Mouse (Mus musculus) spleen, adult 2 months (tissue): ENCODE measurements at regions not wholly inside any gene's neighbourhood (a gene's known extent, or its start where the extent isn't known, plus 50 kb on each side); places are given as distances from the start of the nearest gene placed in this dataset.

Source experiments
- DNase-seq, 2 experiments: peaks; one replicate each; pipeline versions ENCODE4 v3.0.0 to v3.0.0-alpha.2; 2012 to 2021; ENCODE audit warnings: low spot score in 2 of 2, low read depth in 1 of 2
- H3K27ac ChIP-seq: fragments of 200-500 bp; 2 replicates; pipeline ENCODE4 v1.5.1; 2012; ENCODE audit warnings: low read length, inconsistent platforms; ENCODE audit not compliant: insufficient read depth
- H3K27me3 ChIP-seq: fragments of 200-500 bp; 2 replicates; pipeline ENCODE4 v1.6.1; 2012; ENCODE audit warnings: mild to moderate bottlenecking, moderate library complexity, low read length, inconsistent platforms; ENCODE audit not compliant: control insufficient read depth, insufficient read depth
- H3K36me3 ChIP-seq: fragments of 200-500 bp; 2 replicates; pipeline ENCODE4 v1.6.1; 2012; ENCODE audit warnings: mild to moderate bottlenecking, low read length, inconsistent platforms; ENCODE audit not compliant: control insufficient read depth, insufficient read depth
- H3K4me1 ChIP-seq: fragments of 200-500 bp; 2 replicates; pipeline ENCODE4 v1.6.1; 2011; ENCODE audit warnings: inconsistent platforms; ENCODE audit not compliant: control insufficient read depth, insufficient read depth, insufficient read length
- H3K4me3 ChIP-seq: fragments of 200-500 bp; 2 replicates; pipeline ENCODE4 v1.5.1; 2011; ENCODE audit warnings: mild to moderate bottlenecking, inconsistent platforms; ENCODE audit not compliant: insufficient read depth, insufficient read length; ENCODE audit errors: extremely low read depth
- CTCF ChIP-seq: fragments of 200-500 bp; IDR thresholded peaks from 2 replicates; pipeline ENCODE4 v1.5.1; 2011; ENCODE audit warnings: mild to moderate bottlenecking, inconsistent platforms; ENCODE audit not compliant: insufficient read depth, insufficient read length, insufficient replicate concordance; ENCODE audit errors: extremely low read depth
- POLR2A ChIP-seq: fragments of 200-500 bp; IDR thresholded peaks from 2 replicates; pipeline ENCODE4 v1.6.1; 2011; ENCODE audit warnings: low read depth, low read length, inconsistent platforms
- WGBS: fragments of 180-500 bp; shearing (Covaris S2); methylation state at CpG from one replicate; pipeline ENCODE4 v1.1.7; 2018; 5-methylcytosine and 5-hydroxymethylcytosine counted together

- WGBS = 96% methylated on average over 6 of the region's 6 CpGs
- Histone ChIP-seq H3K4me1 (no peaks in the 10 kb centered on the region), H3K4me3 (no peak overlapping the region), H3K36me3 (no peaks in the 10 kb centered on the region), H3K27me3 (no peaks in the 10 kb centered on the region), H3K27ac (no peak overlapping the region)
- DNase-seq = no peak
- TF ChIP-seq CTCF (no peak), POLR2A (no peak)
These were observed 119.2 kb upstream of the Haao start for GRCm38 (mm10) chr17:83967007-83967406.

GRCm38 (mm10) chr17:83964454-83965211 lies 116.9 kb upstream of the Haao start:
- Histone ChIP-seq H3K4me1 (no peaks in the 10 kb centered on the region), H3K27ac (no peak overlapping the region), H3K36me3 (no peaks in the 10 kb centered on the region), H3K4me3 (no peak overlapping the region), H3K27me3 (no peaks in the 10 kb centered on the region)
- TF ChIP-seq CTCF (no peak), POLR2A (no peak)
- WGBS = 86% methylated on average over 13 of the region's 13 CpGs
- no peak for DNase-seq

- no peak overlapping the region for H3K27ac ChIP-seq
- no peak for DNase-seq
- H3K4me3 ChIP-seq = no peak overlapping the region
- H3K36me3 ChIP-seq = no peaks in the 10 kb centered on the region
- 68% methylated on average over 8 of the region's 8 CpGs for WGBS
- no peaks in the 10 kb centered on the region for H3K27me3 ChIP-seq
- H3K4me1 ChIP-seq = no peaks in the 10 kb centered on the region
- TF ChIP-seq POLR2A (no peak), CTCF (no peak)
These were observed 115.8 kb upstream of the Haao start for GRCm38 (mm10) chr17:83963561-83963960.

GRCm38 (mm10) chr17:83962841-83963240 lies 115.1 kb upstream of the Haao start:
- no peak overlapping the region for H3K27ac ChIP-seq
- no peaks in the 10 kb centered on the region for H3K36me3 ChIP-seq
- DNase-seq = no peak
- no peak for TF ChIP-seq POLR2A
- no peak for TF ChIP-seq CTCF
- H3K4me1 ChIP-seq = no peaks in the 10 kb centered on the region
- no peak overlapping the region for H3K4me3 ChIP-seq
- H3K27me3 ChIP-seq = no peaks in the 10 kb centered on the region
- WGBS = 67% methylated on average over 4 of the region's 4 CpGs

GRCm38 (mm10) chr17:83962126-83962525 lies 114.4 kb upstream of the Haao start:
- no peaks in the 10 kb centered on the region for H3K4me1 ChIP-seq
- no peaks in the 10 kb centered on the region for H3K36me3 ChIP-seq
- TF ChIP-seq CTCF = no peak
- TF ChIP-seq POLR2A = no peak
- no peak overlapping the region for H3K27ac ChIP-seq
- WGBS = 47% methylated on average over 6 of the region's 6 CpGs
- DNase-seq = no peak
- H3K27me3 ChIP-seq = no peaks in the 10 kb centered on the region
- no peak overlapping the region for H3K4me3 ChIP-seq

- TF ChIP-seq POLR2A (no peak), CTCF (no peak)
- no peak for DNase-seq
- 65% methylated on average over 7 of the region's 7 CpGs for WGBS
- no peaks in the 10 kb centered on the region for H3K27me3 ChIP-seq
- no peak overlapping the region for H3K4me3 ChIP-seq
- no peaks in the 10 kb centered on the region for H3K36me3 ChIP-seq
- no peak overlapping the region for H3K27ac ChIP-seq
- H3K4me1 ChIP-seq = no peaks in the 10 kb centered on the region
These were observed 113.1 kb upstream of the Haao start for GRCm38 (mm10) chr17:83960821-83961220.

GRCm38 (mm10) chr17:83960158-83960557 lies 112.4 kb upstream of the Haao start:
- DNase-seq = no peak
- Histone ChIP-seq H3K27ac (no peak overlapping the region), H3K4me1 (no peaks in the 10 kb centered on the region), H3K36me3 (no peaks in the 10 kb centered on the region), H3K27me3 (no peaks in the 10 kb centered on the region), H3K4me3 (no peak overlapping the region)
- no peak for TF ChIP-seq CTCF
- TF ChIP-seq POLR2A = no peak
- 67% methylated on average over 3 of the region's 3 CpGs for WGBS
